Mouse (Mus musculus): ENCODE measurements around the gene Riiad1. TPM values are rescaled to one million over a fixed set of nuclear protein-coding genes. Genes with fewer than 3 reads are reported as not detected.

Gene Riiad1
- total RNA-seq, 2 experiments from 2014 or later = 4.6 to 4.9 TPM

GRCm38 (mm10) chr3:94463926-94464578, 16.1 kb downstream of the Riiad1 start:
- no peak for DNase-seq

DNA sequence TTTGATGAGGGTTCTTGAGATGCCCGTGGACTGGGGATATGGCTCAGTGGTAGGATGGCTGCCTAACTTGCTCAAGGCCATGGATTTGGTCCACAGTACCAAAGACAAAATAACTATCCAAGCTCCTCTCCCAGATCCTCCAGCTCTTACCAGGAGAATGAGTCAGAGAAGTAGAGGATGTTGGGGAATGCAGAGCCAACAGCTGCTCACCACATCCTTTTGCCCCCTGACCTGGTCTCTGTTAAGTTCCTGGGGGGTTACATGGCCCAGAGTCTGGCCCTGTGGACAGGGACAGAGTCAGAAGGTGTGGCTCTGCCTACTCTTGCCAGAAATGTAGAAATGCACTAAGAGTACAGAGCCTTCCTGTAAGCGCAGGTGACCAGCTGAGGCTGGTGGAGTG, 20.3 kb downstream of the Riiad1 start:
- no peak for DNase-seq

- no peak for DNase-seq
Measured at GRCm38 (mm10) chr3:94457055-94457454, 23.1 kb downstream of the Riiad1 start.

DNA sequence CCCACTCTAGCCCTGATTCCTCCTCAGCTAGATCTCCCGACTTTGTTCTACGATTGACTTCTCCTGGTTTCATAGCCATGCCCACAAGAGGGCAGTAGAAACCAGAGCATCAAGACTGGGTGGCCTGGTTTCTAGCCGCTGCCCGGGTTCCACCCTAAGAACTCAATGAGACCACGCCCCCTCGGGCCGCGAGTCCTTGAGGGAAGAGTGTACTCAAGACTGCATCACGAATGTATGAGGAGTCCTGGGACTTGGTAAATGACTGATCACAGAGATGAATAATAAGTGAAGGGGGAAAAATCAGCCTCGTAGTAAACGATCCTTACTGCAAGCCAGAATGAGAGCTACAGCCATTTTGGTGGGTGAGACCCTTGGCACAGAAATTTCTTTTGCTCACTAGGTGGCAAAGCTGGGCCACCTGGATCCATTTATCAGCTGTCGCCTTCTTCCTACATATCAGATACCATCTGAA, 23.6 kb downstream of the Riiad1 start:
- peak; percentile 56 for DNase-seq

DNA sequence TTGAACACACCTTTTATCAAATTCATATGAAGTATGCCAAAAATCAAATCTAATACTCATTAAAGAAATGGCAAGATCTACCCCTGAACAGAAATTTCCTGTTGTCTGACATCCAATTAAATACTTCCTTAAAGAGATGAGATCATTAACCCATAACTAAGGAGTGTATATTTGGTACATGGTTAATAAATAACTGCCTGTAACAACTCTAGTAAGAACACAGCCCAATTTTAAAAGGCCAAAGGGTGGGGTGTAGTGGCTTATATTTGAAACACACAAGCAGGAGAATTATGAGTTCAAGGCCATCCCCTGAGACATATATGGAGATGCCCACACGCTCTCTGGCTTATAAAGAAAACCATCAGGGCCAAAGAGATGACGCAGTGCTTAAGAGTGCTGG, 30.8 kb downstream of the Riiad1 start:
- no peak for DNase-seq

GRCm38 (mm10) chr3:94443597-94443964, 36.6 kb downstream of the Riiad1 start, which contains the start of gene Oaz3:
Gene Oaz3 (minus strand): TSS chr3:94443915.
- DNase-seq = no peak

- DNase-seq = peak; percentile 91
Measured at GRCm38 (mm10) chr3:94442951-94443596, 37.1 kb downstream of the Riiad1 start, which contains the start of gene Mrpl9. Gene Mrpl9 (plus strand): TSS chr3:94443318.

- no peak for DNase-seq
Measured at GRCm38 (mm10) chr3:94441182-94441581, 39.0 kb downstream of the Riiad1 start.

DNA sequence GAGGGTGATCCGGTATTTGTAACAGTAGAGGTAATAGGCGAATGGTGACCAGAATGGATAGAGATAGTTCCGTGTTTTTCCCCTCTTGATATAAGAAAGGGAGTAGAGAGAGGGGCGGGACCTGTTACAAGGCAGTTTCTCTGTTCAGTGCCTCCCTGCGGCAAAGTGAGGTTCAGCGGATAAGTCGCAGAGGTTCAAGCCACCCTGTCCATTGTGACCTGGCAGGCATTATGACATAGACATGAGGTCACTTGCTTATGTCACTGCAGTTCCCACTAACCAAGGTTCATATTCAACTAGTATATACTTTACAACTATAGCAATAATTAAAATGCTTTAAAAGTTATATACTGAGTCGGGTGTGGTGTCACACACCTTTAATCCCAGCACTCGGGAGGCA, 43.7 kb downstream of the Riiad1 start:
- DNase-seq = no peak

GRCm38 (mm10) chr3:94434305-94434704, 45.8 kb downstream of the Riiad1 start:
- DNase-seq = no peak

GRCm38 (mm10) chr3:94430980-94431379, 49.2 kb downstream of the Riiad1 start:
- DNase-seq = no peak

Other genes with a start within 250 kb of the Riiad1 start
- not detected for gene Gm4778, start 216.3 kb downstream of the Riiad1 start, total RNA-seq (2021)
- 1 to 10 TPM; 8.1 to 8.2 TPM for gene Them4, start 170.3 kb downstream of the Riiad1 start, total RNA-seq (2021)
- under 1 TPM in 1 of 2 experiments, not detected in 1; 0.28 TPM for gene Them5, start 138.2 kb downstream of the Riiad1 start, total RNA-seq (2021)
- gene C2cd4d, start 117.9 kb downstream of the Riiad1 start, total RNA-seq (2021) = not detected
- 10 to 100 TPM; 43.8 to 52.8 TPM for gene Rorc, start 107.5 kb downstream of the Riiad1 start, total RNA-seq (2021)
- under 1 TPM; 0.11 to 0.13 TPM for gene Lingo4, start 81.8 kb downstream of the Riiad1 start, total RNA-seq (2021)
- gene Tdrkh, start 67.1 kb downstream of the Riiad1 start, total RNA-seq (2021) = 1 to 10 TPM; 1.5 to 2.0 TPM
- gene Mrpl9, start 37.0 kb downstream of the Riiad1 start, total RNA-seq (2021) = 10 to 100 TPM; 35.6 to 39.1 TPM
- gene Oaz3, start 36.4 kb downstream of the Riiad1 start, total RNA-seq (2021) = not detected
- not detected for gene Celf3, start 2.0 kb downstream of the Riiad1 start, total RNA-seq (2021)
- 10 to 100 TPM; 25.6 to 27.1 TPM for gene Snx27, start 102.4 kb upstream of the Riiad1 start, total RNA-seq (2021)
- gene Gm10972, start 162.8 kb upstream of the Riiad1 start, total RNA-seq (2021) = not detected
- under 1 TPM; 0.59 to 0.87 TPM for gene Tuft1, start 178.5 kb upstream of the Riiad1 start, total RNA-seq (2021)
- gene Selenbp2, start 213.2 kb upstream of the Riiad1 start, total RNA-seq (2021) = 1 to 10 TPM; 1.5 to 2.8 TPM

All from gastrocnemius, postnatal 25 days (tissue).